Mouse (Mus musculus) mammary gland, adult 2 months (tissue): ENCODE measurements around the gene Gstm4. TPM values are rescaled to one million over a fixed set of nuclear protein-coding genes. Genes with fewer than 3 reads are reported as not detected.

Source experiments
- polyA plus RNA-seq: library from polyadenylated mRNA; depleted of rRNA; stranded (reverse); fragments of >200 nt; gene quantifications from 2 replicates; pipeline ENCODE4 v1.2.3, GENCODE M21; 2012; ENCODE audit warnings: low replicate concordance; rRNA removed

Gstm4 gene
- polyA plus RNA-seq, result 18.5 and 36.0 TPM in 2 replicates

DNA sequence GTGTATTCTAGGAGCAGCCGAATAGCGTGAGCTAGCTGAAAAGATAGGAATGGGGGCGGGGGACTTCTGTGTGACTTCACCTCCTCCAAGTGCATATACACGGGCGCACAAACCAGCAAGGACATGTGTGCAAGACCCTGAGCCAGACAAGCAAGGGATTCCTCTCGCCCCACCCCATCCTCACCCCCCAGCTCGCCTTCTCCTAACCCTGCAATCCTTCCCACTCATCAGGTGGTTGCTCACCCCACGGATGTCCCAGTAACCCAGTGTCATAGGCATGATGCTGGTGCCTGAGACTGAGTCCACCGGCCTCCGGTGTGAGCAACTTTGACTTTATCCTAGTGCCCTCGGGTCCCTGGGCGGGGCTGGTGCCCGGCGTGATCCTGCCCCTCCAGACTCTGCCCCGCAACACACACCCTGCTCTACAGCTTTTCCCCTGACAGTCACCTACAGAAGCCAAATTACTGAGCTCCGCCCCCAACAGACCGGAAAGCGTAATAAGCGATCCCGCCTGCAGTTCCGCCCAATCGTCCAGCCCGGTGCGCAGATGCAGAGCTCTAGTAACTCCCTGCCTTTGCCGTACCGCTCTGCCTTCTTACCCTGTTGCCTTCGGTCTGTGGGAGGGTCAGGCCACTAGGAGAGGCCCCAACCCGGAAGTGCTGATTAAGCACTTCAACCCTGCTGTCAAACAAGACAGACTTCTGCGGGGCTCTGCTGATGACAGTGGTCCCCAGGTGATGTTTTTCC is at the start of gene Gstm4:
Gstm4 (minus strand) TSS at position 501 of the 747 bp plus-strand sequence.

DNA sequence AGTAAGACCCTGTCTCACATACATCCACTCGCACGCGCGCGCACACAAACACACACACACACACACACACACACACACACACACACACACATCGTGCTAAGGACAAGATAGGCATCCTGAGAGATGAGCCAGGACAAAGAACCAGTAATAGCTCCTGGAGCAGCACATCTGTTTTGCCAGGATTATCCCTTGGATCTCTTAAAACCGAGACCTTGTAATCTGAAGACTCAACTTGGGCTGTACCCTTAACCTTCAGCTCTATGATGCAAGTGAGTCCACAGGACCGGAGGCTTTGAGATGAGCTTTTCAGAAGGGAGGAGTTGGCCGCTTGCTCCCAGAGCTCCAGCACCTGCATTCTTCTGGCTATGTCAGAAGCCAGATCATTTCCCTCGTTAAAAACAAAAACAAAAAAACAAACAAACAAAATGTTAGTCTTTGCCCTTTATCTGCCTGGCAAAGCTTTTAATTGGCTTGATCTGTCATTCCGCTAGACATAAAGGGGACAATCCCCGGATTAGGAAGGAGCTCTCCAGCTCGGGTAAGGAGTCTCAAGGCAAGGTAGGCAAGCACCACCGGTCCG is 47.9 kb upstream of the Gstm4 start, which contains the start of gene Gnat2:
Gnat2 (plus strand) TSS at position 254 of the 580 bp plus-strand sequence.

DNA sequence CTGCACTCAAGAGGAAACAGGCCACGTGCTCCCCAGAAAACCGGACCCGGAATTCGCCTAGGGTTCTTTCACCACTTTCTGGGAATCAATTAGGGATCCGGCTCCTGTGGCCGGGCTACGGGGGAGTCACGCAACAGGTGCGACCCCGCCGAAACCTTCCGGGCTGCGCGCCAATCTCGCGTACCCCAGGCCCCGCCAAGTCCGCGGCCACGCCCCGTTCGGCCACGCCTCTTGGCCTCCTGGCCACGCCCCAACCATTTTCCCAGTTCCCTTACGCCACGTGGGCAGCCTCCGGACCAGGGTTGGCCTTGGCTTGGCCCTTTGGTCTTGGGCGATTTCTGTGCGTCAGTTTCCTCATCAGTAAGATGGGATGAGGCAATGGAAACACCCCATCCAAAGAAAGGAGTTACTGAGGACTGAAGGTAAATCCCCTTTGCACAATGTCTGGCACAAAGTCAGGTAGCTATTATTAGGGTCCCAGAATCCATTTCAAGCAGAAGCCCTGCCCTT is 41.8 kb upstream of the Gstm4 start, which contains the start of gene Ampd2:
Ampd2 (minus strand) TSS at position 182 of the 510 bp plus-strand sequence.

DNA sequence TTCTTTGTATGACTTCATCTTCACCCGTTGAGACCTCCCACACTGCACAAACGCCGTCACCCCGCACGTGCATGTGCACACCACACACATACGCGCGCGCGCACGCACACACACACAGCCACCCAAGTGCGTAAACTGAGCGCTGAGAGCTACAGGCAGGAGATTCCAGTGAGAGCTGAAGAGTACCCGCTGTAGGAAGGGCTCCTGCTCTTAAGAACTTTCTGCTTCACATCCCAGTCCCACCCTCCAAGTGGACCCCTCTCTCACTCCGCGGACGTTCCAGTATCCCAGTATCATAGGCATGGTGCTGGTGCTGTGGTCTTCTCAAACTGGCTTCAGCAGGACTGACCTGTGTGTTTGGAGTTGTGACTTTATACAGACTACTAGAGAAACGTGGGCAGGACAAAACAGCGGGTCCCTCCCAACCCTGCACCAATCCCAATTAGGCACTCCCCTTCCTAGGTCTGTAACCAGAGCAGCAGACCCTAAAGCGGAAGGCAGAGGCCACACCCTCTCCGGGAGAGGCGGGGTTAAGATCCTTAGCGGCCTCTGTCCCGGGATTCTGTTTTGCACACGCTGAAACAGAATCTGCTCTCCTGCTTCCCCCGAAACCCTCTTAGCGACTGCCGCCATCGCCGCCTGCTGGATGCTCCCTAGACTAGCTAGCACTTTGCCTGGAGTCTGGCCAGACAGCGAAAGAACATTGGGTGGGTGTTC is 27.1 kb downstream of the Gstm4 start, which contains the start of gene Gstm1:
Gstm1 (minus strand) TSS at position 501 of the 717 bp plus-strand sequence.

Other genes with a start within 250 kb of the Gstm4 start
- not detected in 2 replicates for gene Eps8l3, start 167.7 kb downstream of the Gstm4 start, polyA plus RNA-seq
- gene Gstm5, start 149.1 kb downstream of the Gstm4 start, polyA plus RNA-seq, result 19.5 and 56.4 TPM in 2 replicates
- 4.8 and 13.3 TPM in 2 replicates for gene Gstm7, start 113.1 kb downstream of the Gstm4 start, polyA plus RNA-seq
- gene Gstm6, start 101.1 kb downstream of the Gstm4 start, polyA plus RNA-seq, result 1.0 and 2.0 TPM in 2 replicates
- gene Gstm3, start 75.6 kb downstream of the Gstm4 start, polyA plus RNA-seq, result 1.1 TPM in 1 of 2 replicates, not detected in the other
- gene Gstm2, start 58.4 kb downstream of the Gstm4 start, polyA plus RNA-seq, result 110 and 283 TPM in 2 replicates
- 833 and 1,200 TPM in 2 replicates for gene Gstm1, start 26.9 kb downstream of the Gstm4 start, polyA plus RNA-seq
- gene Ampd2, start 41.8 kb upstream of the Gstm4 start, polyA plus RNA-seq, result 116 and 159 TPM in 2 replicates
- 0.10 and 0.18 TPM in 2 replicates for gene Gnat2, start 47.9 kb upstream of the Gstm4 start, polyA plus RNA-seq
- gene Gnai3, start 101.3 kb upstream of the Gstm4 start, polyA plus RNA-seq, result 12.4 and 25.6 TPM in 2 replicates
- gene Gpr61, start 110.0 kb upstream of the Gstm4 start, polyA plus RNA-seq, result not detected in 2 replicates
- gene Amigo1, start 141.4 kb upstream of the Gstm4 start, polyA plus RNA-seq, result 27.8 and 29.8 TPM in 2 replicates
- 10.7 and 11.1 TPM in 2 replicates for gene Cyb561d1, start 156.3 kb upstream of the Gstm4 start, polyA plus RNA-seq
- gene Atxn7l2, start 166.0 kb upstream of the Gstm4 start, polyA plus RNA-seq, result 8.3 and 10.7 TPM in 2 replicates
- 67.2 TPM in 1 of 2 replicates, not detected in the other for gene Sypl2, start 181.8 kb upstream of the Gstm4 start, polyA plus RNA-seq
- gene Psma5, start 212.0 kb upstream of the Gstm4 start, polyA plus RNA-seq, result 24.1 and 63.3 TPM in 2 replicates
- gene Sort1, start 239.2 kb upstream of the Gstm4 start, polyA plus RNA-seq, result 76.0 and 116 TPM in 2 replicates